Mouse (Mus musculus): ENCODE data around the gene Slc8a1. TPM values are rescaled to one million over a fixed set of nuclear protein-coding genes. Genes with fewer than 3 reads are reported as not detected.
A peak's percentile ranks its signal among the peaks of the same experiment; 100 is the strongest.

Gene Slc8a1
- polyA plus RNA-seq, 1 experiment: 2.1 TPM

GRCm38 (mm10) chr17:81529849-81530248 is 208.3 kb downstream of the Slc8a1 start:
- TF ChIP-seq MYOG (IDR thresholded peaks at IDR 0.05; ENCODE audit: control insufficient read depth, extremely low read depth, insufficient read length) (no peak), MYOD1 (IDR thresholded peaks at IDR 0.05; ENCODE audit: control insufficient read depth, insufficient read length, low read depth) (no peak), CTCF (IDR thresholded peaks at IDR 0.05; ENCODE audit: control insufficient read depth, insufficient read depth, insufficient read length) (no peak), MAX (IDR thresholded peaks at IDR 0.05) (no peak), USF1 (IDR thresholded peaks at IDR 0.05; ENCODE audit: low read depth) (no peak), FOSL1 (IDR thresholded peaks at IDR 0.05; ENCODE audit: insufficient read depth, low read length, poor library complexity, severe bottlenecking) (no peak), CEBPB (IDR thresholded peaks at IDR 0.05; ENCODE audit: low read depth) (no peak)
- H3K79me2 ChIP-seq (ENCODE audit: control insufficient read depth, insufficient read depth): no peaks in the 10 kb centered on the region
- H3ac ChIP-seq (ENCODE audit: control insufficient read depth, insufficient read length, low read depth): no peak overlapping the region
- H3K36me3 ChIP-seq (ENCODE audit: control insufficient read depth, insufficient read depth): no peaks in the 10 kb centered on the region
- H3K4me3 ChIP-seq (ENCODE audit: insufficient read depth, poor library complexity, severe bottlenecking): no peak overlapping the region
- H3K27me3 ChIP-seq (ENCODE audit: control insufficient read depth, insufficient read depth, insufficient read length): no peaks in the 10 kb centered on the region
- no peaks in the 10 kb centered on the region for H3K79me3 ChIP-seq (ENCODE audit: low read depth)

GRCm38 (mm10) chr17:81528940-81529339 is 209.2 kb downstream of the Slc8a1 start:
- TF ChIP-seq USF1 (IDR thresholded peaks at IDR 0.05; ENCODE audit: low read depth): no peak
- Histone ChIP-seq H3K4me3 (ENCODE audit: insufficient read depth, poor library complexity, severe bottlenecking) (no peak overlapping the region), H3K79me3 (ENCODE audit: low read depth) (no peaks in the 10 kb centered on the region), H3K79me2 (ENCODE audit: control insufficient read depth, insufficient read depth) (no peaks in the 10 kb centered on the region), H3K27me3 (ENCODE audit: control insufficient read depth, insufficient read depth, insufficient read length) (no peaks in the 10 kb centered on the region), H3K36me3 (ENCODE audit: control insufficient read depth, insufficient read depth) (no peaks in the 10 kb centered on the region), H3ac (ENCODE audit: control insufficient read depth, insufficient read length, low read depth) (no peak overlapping the region)

DNA sequence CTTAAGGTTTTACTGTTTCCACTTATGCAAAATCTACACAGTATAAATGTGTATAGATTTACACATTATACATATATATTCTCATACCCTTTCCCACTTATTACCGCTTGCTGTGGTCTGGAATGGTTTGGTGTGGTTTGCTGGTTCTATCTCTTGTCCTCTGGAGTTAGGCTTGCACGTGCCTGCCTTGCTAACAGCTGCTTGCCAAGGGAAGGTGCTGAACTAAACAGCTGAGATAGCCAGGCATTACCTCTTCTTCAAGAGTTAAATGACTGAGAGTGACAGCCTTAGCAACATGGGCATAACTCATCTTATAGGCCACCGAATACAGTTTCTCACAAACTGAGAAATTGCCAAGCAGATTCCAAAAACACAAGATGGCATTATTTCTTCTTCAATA is 211.7 kb downstream of the Slc8a1 start:
- H3K36me3 ChIP-seq (ENCODE audit: control insufficient read depth, insufficient read depth): no peaks in the 10 kb centered on the region
- no peak for TF ChIP-seq MYOD1 (IDR thresholded peaks at IDR 0.05; ENCODE audit: control insufficient read depth, insufficient read length, low read depth)
- no peak for TF ChIP-seq MAX (IDR thresholded peaks at IDR 0.05)
- TF ChIP-seq CTCF (IDR thresholded peaks at IDR 0.05; ENCODE audit: control insufficient read depth, insufficient read depth, insufficient read length): no peak
- no peak for TF ChIP-seq CEBPB (IDR thresholded peaks at IDR 0.05; ENCODE audit: low read depth)
- TF ChIP-seq USF1 (IDR thresholded peaks at IDR 0.05; ENCODE audit: low read depth): no peak
- TF ChIP-seq MYOG (IDR thresholded peaks at IDR 0.05; ENCODE audit: control insufficient read depth, extremely low read depth, insufficient read length): no peak
- TF ChIP-seq FOSL1 (IDR thresholded peaks at IDR 0.05; ENCODE audit: insufficient read depth, low read length, poor library complexity, severe bottlenecking): no peak

DNA sequence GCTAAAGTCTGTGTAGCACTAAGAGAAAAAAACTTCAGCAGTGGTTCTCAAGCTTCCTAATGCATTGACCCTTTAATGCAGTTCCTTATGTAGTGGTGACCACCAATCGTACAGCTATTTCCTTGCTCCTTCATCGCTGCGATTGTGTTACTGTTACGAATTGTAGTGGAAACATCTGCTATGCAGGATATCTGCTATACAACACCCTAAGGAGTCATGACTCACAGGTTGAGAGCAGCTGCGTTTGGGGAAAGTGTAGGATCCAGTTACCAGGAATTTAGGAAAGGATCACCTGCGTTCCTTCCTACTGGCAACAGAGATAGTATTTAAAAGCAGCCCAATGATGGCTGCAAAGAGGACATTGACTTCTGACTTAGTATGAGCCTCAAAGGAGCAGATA is 213.4 kb downstream of the Slc8a1 start:
- Histone ChIP-seq H3K79me3 (ENCODE audit: low read depth) (no peaks in the 10 kb centered on the region), H3K4me3 (ENCODE audit: insufficient read depth, poor library complexity, severe bottlenecking) (no peak overlapping the region), H3K36me3 (ENCODE audit: control insufficient read depth, insufficient read depth) (no peaks in the 10 kb centered on the region), H3ac (ENCODE audit: control insufficient read depth, insufficient read length, low read depth) (no peak overlapping the region), H3K27me3 (ENCODE audit: control insufficient read depth, insufficient read depth, insufficient read length) (no peaks in the 10 kb centered on the region), H3K79me2 (ENCODE audit: control insufficient read depth, insufficient read depth) (no peaks in the 10 kb centered on the region)
- TF ChIP-seq FOSL1 (IDR thresholded peaks at IDR 0.05; ENCODE audit: insufficient read depth, low read length, poor library complexity, severe bottlenecking): no peak
- peak; percentile 92 for TF ChIP-seq MYOD1 (IDR thresholded peaks at IDR 0.05; ENCODE audit: control insufficient read depth, insufficient read length, low read depth)

More for the DNA sequence above, 211.7 kb downstream of the Slc8a1 start:
- H3K4me3 ChIP-seq (ENCODE audit: insufficient read depth, poor library complexity, severe bottlenecking): no peak overlapping the region
- H3K79me3 ChIP-seq (ENCODE audit: low read depth): no peaks in the 10 kb centered on the region
- H3ac ChIP-seq (ENCODE audit: control insufficient read depth, insufficient read length, low read depth): no peak overlapping the region
- no peaks in the 10 kb centered on the region for H3K27me3 ChIP-seq (ENCODE audit: control insufficient read depth, insufficient read depth, insufficient read length)
- no peaks in the 10 kb centered on the region for H3K79me2 ChIP-seq (ENCODE audit: control insufficient read depth, insufficient read depth)

DNA sequence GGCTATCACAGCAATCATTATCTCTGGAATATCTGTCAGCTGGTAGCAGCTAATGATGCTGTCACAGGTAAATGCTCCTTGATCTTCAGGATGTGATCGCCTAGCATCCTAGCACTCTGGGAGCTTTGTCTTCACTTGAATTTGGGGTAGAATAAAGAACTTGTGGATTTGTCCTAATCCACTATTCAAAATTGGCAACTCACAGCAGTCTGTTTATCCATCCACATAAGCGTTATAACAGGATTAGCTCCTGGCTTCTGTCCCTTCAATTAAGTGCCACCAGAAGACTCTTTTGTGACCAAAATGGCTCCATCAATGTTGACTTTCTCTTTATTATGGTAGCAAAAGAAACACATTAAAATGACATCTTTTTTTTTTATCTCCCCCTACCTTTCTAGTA is 214.2 kb downstream of the Slc8a1 start:
- no peaks in the 10 kb centered on the region for H3K79me3 ChIP-seq (ENCODE audit: low read depth)
- no peak overlapping the region for H3ac ChIP-seq (ENCODE audit: control insufficient read depth, insufficient read length, low read depth)
- H3K4me3 ChIP-seq (ENCODE audit: insufficient read depth, poor library complexity, severe bottlenecking): no peak overlapping the region
- H3K36me3 ChIP-seq (ENCODE audit: control insufficient read depth, insufficient read depth): no peaks in the 10 kb centered on the region
- no peaks in the 10 kb centered on the region for H3K27me3 ChIP-seq (ENCODE audit: control insufficient read depth, insufficient read depth, insufficient read length)
- H3K79me2 ChIP-seq (ENCODE audit: control insufficient read depth, insufficient read depth): no peaks in the 10 kb centered on the region
- TF ChIP-seq MYOG (IDR thresholded peaks at IDR 0.05; ENCODE audit: control insufficient read depth, extremely low read depth, insufficient read length) (no peak), MAX (IDR thresholded peaks at IDR 0.05) (no peak), CTCF (IDR thresholded peaks at IDR 0.05; ENCODE audit: control insufficient read depth, insufficient read depth, insufficient read length) (no peak), USF1 (IDR thresholded peaks at IDR 0.05; ENCODE audit: low read depth) (no peak), CEBPB (IDR thresholded peaks at IDR 0.05; ENCODE audit: low read depth) (no peak), FOSL1 (IDR thresholded peaks at IDR 0.05; ENCODE audit: insufficient read depth, low read length, poor library complexity, severe bottlenecking) (no peak), MYOD1 (IDR thresholded peaks at IDR 0.05; ENCODE audit: control insufficient read depth, insufficient read length, low read depth) (no peak)

- TF ChIP-seq USF1 (IDR thresholded peaks at IDR 0.05; ENCODE audit: low read depth) (no peak), MAX (IDR thresholded peaks at IDR 0.05) (no peak), CEBPB (IDR thresholded peaks at IDR 0.05; ENCODE audit: low read depth) (no peak), MYOG (IDR thresholded peaks at IDR 0.05; ENCODE audit: control insufficient read depth, extremely low read depth, insufficient read length) (no peak), MYOD1 (IDR thresholded peaks at IDR 0.05; ENCODE audit: control insufficient read depth, insufficient read length, low read depth) (no peak), CTCF (IDR thresholded peaks at IDR 0.05; ENCODE audit: control insufficient read depth, insufficient read depth, insufficient read length) (no peak), FOSL1 (IDR thresholded peaks at IDR 0.05; ENCODE audit: insufficient read depth, low read length, poor library complexity, severe bottlenecking) (no peak)
- Histone ChIP-seq H3K4me3 (ENCODE audit: insufficient read depth, poor library complexity, severe bottlenecking) (no peak overlapping the region), H3K36me3 (ENCODE audit: control insufficient read depth, insufficient read depth) (no peaks in the 10 kb centered on the region), H3K79me3 (ENCODE audit: low read depth) (no peaks in the 10 kb centered on the region), H3K27me3 (ENCODE audit: control insufficient read depth, insufficient read depth, insufficient read length) (no peaks in the 10 kb centered on the region), H3K79me2 (ENCODE audit: control insufficient read depth, insufficient read depth) (no peaks in the 10 kb centered on the region), H3ac (ENCODE audit: control insufficient read depth, insufficient read length, low read depth) (no peak overlapping the region)
Observed at GRCm38 (mm10) chr17:81518316-81519025, 219.7 kb downstream of the Slc8a1 start.

Measured in C2C12 (cell line).